ENCODE assay signal across 8 mouse cellular contexts in genomic region chr11:5099576-5100183, GRCm38 (mm10). TPM values are rescaled to one million over a fixed set of nuclear protein-coding genes. Genes with fewer than 3 reads are reported as not detected.
DNase-seq lines count a peak whose midpoint lies in the region; ATAC-seq and TF ChIP-seq lines count a peak whose summit lies in the region.

No protein-coding gene starts in this region.

- ATAC-seq in erythroblast, adult 5-6 weeks (replicated peaks; ENCODE audit: low FRiP score, poor library complexity, severe bottlenecking): peak; percentile 73
- ATAC-seq in heart, embryonic 12.5 days (ENCODE audit: insufficient number of reproducible peaks, low FRiP score): peak; percentile 79
- ATAC-seq in kidney, postnatal 0 days (replicated peaks; ENCODE audit: low FRiP score, low read depth): peak; percentile 61
- ATAC-seq in monocyte, adult 5-6 weeks (replicated peaks; ENCODE audit: insufficient number of reproducible peaks, low FRiP score, low TSS enrichment, poor library complexity, severe bottlenecking): peak; percentile 62

- peak overlapping the region; percentile 99 for H3K9ac ChIP-seq in heart, embryonic 12.5 days
- H3K9ac ChIP-seq in kidney, postnatal 0 days (ENCODE audit: low read depth, low read length): peak overlapping the region; percentile 97
- peak overlapping the region; percentile 57 for H3K9ac ChIP-seq in liver, adult 2 months (ENCODE audit: low read depth, low read length)

- H3K79me2 ChIP-seq in liver, adult 2 months (ENCODE audit: control insufficient read depth, insufficient read depth, low read length): peaks cover 24% of the 10 kb centered on the region; the same call in 1 of the 2 replicates

- H3K4me3 ChIP-seq in bone marrow macrophage, adult 2 months (ENCODE audit: insufficient read depth, low read length): peak overlapping the region; percentile 78
- H3K4me3 ChIP-seq in heart, embryonic 12.5 days: peak overlapping the region; percentile 94
- H3K4me3 ChIP-seq in kidney, postnatal 0 days (replicated peaks; ENCODE audit: low read depth, low read length): peak overlapping the region; percentile 98
- H3K4me3 ChIP-seq in liver, adult 2 months (ENCODE audit: insufficient read depth, low read depth, low read length): peak overlapping the region; percentile 96

- H3K4me2 ChIP-seq in heart, embryonic 12.5 days: peak overlapping the region; percentile 70
- peak overlapping the region; percentile 76 for H3K4me2 ChIP-seq in kidney, postnatal 0 days (ENCODE audit: low read length)

- no peaks in the 10 kb centered on the region for H3K27me3 ChIP-seq in heart, embryonic 12.5 days (replicated peaks)
- H3K27me3 ChIP-seq in kidney, postnatal 0 days (ENCODE audit: insufficient read depth, low read length): no peaks in the 10 kb centered on the region
- H3K27me3 ChIP-seq in liver, adult 2 months (ENCODE audit: control insufficient read depth, insufficient read depth, low read length): no peaks in the 10 kb centered on the region

- no peaks in the 10 kb centered on the region for H3K9me3 ChIP-seq in heart, embryonic 12.5 days (replicated peaks)
- H3K9me3 ChIP-seq in kidney, postnatal 0 days (replicated peaks; ENCODE audit: low read length): no peaks in the 10 kb centered on the region

- under 1% methylated on average over 31 of the region's 31 CpGs for WGBS in heart, embryonic 12.5 days
- 0% methylated on average over 31 of the region's 31 CpGs for WGBS in kidney, postnatal 0 days
- 0% methylated on average over 31 of the region's 31 CpGs for WGBS in liver, adult 2 months

- H3K36me3 ChIP-seq in heart, embryonic 12.5 days: peaks cover 17% of the 10 kb centered on the region
- H3K36me3 ChIP-seq in kidney, postnatal 0 days (ENCODE audit: insufficient read depth, low read length): no peaks in the 10 kb centered on the region
- H3K36me3 ChIP-seq in liver, adult 2 months (ENCODE audit: control insufficient read depth, insufficient read depth, low read length): no peaks in the 10 kb centered on the region; the same call in 1 of the 2 replicates

- peaks cover 23% of the 10 kb centered on the region for H3K4me1 ChIP-seq in bone marrow macrophage, adult 2 months (ENCODE audit: control insufficient read depth, insufficient read depth, low read length)
- H3K4me1 ChIP-seq in heart, embryonic 12.5 days (replicated peaks): peaks cover 29% of the 10 kb centered on the region
- peaks cover 13% of the 10 kb centered on the region; the same call in 1 of the 2 replicates for H3K4me1 ChIP-seq in kidney, postnatal 0 days (replicated peaks; ENCODE audit: insufficient read depth, low read length)
- H3K4me1 ChIP-seq in liver, adult 2 months (ENCODE audit: control insufficient read depth, insufficient read depth, low read length): peaks cover 16% of the 10 kb centered on the region

- H3K27ac ChIP-seq in bone marrow macrophage, adult 2 months (ENCODE audit: insufficient read depth, low read depth, low read length): peak overlapping the region; percentile 91
- H3K27ac ChIP-seq in heart, embryonic 12.5 days (ENCODE audit: poor library complexity, severe bottlenecking): peak overlapping the region; percentile 92
- peak overlapping the region; percentile 95 for H3K27ac ChIP-seq in kidney, postnatal 0 days
- peak overlapping the region; percentile 99 for H3K27ac ChIP-seq in liver, adult 2 months (replicated peaks; ENCODE audit: insufficient read depth, low read depth, low read length)

- DNase-seq in B cell, adult 2 months: peak; percentile 73 to 74
- peak; percentile 95 for DNase-seq in kidney, postnatal 0 days (ENCODE audit: low spot score)
- DNase-seq in liver, adult 2 months (ENCODE audit: extremely low read depth, low read depth, low spot score): peak; percentile 82
- DNase-seq in spleen, postnatal 36 days (ENCODE audit: low spot score in 2 of 2): peak; percentile 74 to 84

- TF ChIP-seq CTCF in bone marrow macrophage, adult 2 months (IDR thresholded peaks at IDR 0.05; ENCODE audit: low read depth, low read length): no peak
- no peak for TF ChIP-seq CTCF in kidney, postnatal 0 days (IDR thresholded peaks at IDR 0.05; ENCODE audit: low read depth)
- TF ChIP-seq CTCF in liver, adult 2 months (IDR thresholded peaks at IDR 0.05; ENCODE audit: low read depth, low read length): no peak

- TF ChIP-seq POLR2A in bone marrow macrophage, adult 2 months (IDR thresholded peaks at IDR 0.05; ENCODE audit: borderline replicate concordance, low read depth, low read length): no peak
- peak; percentile 47; the same call in 1 of the 2 replicates for TF ChIP-seq POLR2A in liver, adult 2 months (IDR thresholded peaks at IDR 0.05; ENCODE audit: extremely low read depth, insufficient read depth, low read length)

RNA-seq across cellular contexts. Expression of gene Ewsr1, which starts 0.6 kb away (rescaled TPM):
- 433 and 488 TPM in 2 replicates for polyA plus RNA-seq in bone marrow macrophage, adult 2 months (2012; ENCODE audit: insufficient read depth, insufficient read length, missing spikeins)
- 139 and 186 TPM in 2 replicates for total RNA-seq in erythroblast, adult 5-6 weeks (2015; ENCODE audit: low replicate concordance)
- total RNA-seq in erythroblast, adult 5-6 weeks (2017; ENCODE audit: low replicate concordance): 453 and 581 TPM in 2 replicates
- 475 and 499 TPM in 2 replicates for polyA plus RNA-seq in heart, embryonic 12.5 days (2016; fragmentation: Nextera tagmentation; extraction: Ambion mirVana)
- 477 and 504 TPM in 2 replicates for polyA plus RNA-seq in kidney, postnatal 0 days (2015; fragmentation: Nextera tagmentation; extraction: Ambion mirVana)
- total RNA-seq in liver, adult 2 months (2014; rRNA removed): 88.6 and 89.8 TPM in 2 replicates
- polyA plus RNA-seq in liver, adult 2 months (2012; rRNA removed): 95.1 and 112 TPM in 2 replicates
- total RNA-seq in monocyte, adult 5-6 weeks (2017): 492 to 570 TPM (median 517 TPM) in 3 replicates

RNA-seq across cellular contexts. Expression of gene Rhbdd3, which starts 1.0 kb away (rescaled TPM):
- polyA plus RNA-seq in bone marrow macrophage, adult 2 months (2012; ENCODE audit: insufficient read depth, insufficient read length, missing spikeins): 15.0 and 20.6 TPM in 2 replicates
- 5.6 and 9.2 TPM in 2 replicates for total RNA-seq in erythroblast, adult 5-6 weeks (2015; ENCODE audit: low replicate concordance)
- total RNA-seq in erythroblast, adult 5-6 weeks (2017; ENCODE audit: low replicate concordance): 4.5 and 10.9 TPM in 2 replicates
- polyA plus RNA-seq in heart, embryonic 12.5 days (2016; fragmentation: Nextera tagmentation; extraction: Ambion mirVana): 26.5 and 28.4 TPM in 2 replicates
- 26.8 and 28.3 TPM in 2 replicates for polyA plus RNA-seq in kidney, postnatal 0 days (2015; fragmentation: Nextera tagmentation; extraction: Ambion mirVana)
- 8.6 and 13.8 TPM in 2 replicates for total RNA-seq in liver, adult 2 months (2014; rRNA removed)
- 26.5 and 30.8 TPM in 2 replicates for polyA plus RNA-seq in liver, adult 2 months (2012; rRNA removed)
- 1.6 to 13.7 TPM (median 9.1 TPM) in 3 replicates for total RNA-seq in monocyte, adult 5-6 weeks (2017)

RNA-seq across cellular contexts. Expression of gene Gas2l1, which starts 34.6 kb away (rescaled TPM):
- polyA plus RNA-seq in bone marrow macrophage, adult 2 months (2012; ENCODE audit: insufficient read depth, insufficient read length, missing spikeins): 42.0 and 44.9 TPM in 2 replicates
- total RNA-seq in erythroblast, adult 5-6 weeks (2015; ENCODE audit: low replicate concordance): 0.58 TPM in 1 of 2 replicates, not detected in the other
- 0.34 and 0.56 TPM in 2 replicates for total RNA-seq in erythroblast, adult 5-6 weeks (2017; ENCODE audit: low replicate concordance)
- 31.6 and 35.8 TPM in 2 replicates for polyA plus RNA-seq in heart, embryonic 12.5 days (2016; fragmentation: Nextera tagmentation; extraction: Ambion mirVana)
- 27.2 and 30.3 TPM in 2 replicates for polyA plus RNA-seq in kidney, postnatal 0 days (2015; fragmentation: Nextera tagmentation; extraction: Ambion mirVana)
- 3.1 and 7.3 TPM in 2 replicates for total RNA-seq in liver, adult 2 months (2014; rRNA removed)
- polyA plus RNA-seq in liver, adult 2 months (2012; rRNA removed): 25.4 and 25.8 TPM in 2 replicates
- 1.2 to 13.9 TPM (median 3.2 TPM) in 3 replicates for total RNA-seq in monocyte, adult 5-6 weeks (2017)

RNA-seq across cellular contexts. Expression of gene Rasl10a, which starts 41.8 kb away (rescaled TPM):
- not detected in 2 replicates for polyA plus RNA-seq in bone marrow macrophage, adult 2 months (2012; ENCODE audit: insufficient read depth, insufficient read length, missing spikeins)
- not detected in 2 replicates for total RNA-seq in erythroblast, adult 5-6 weeks (2015; ENCODE audit: low replicate concordance)
- total RNA-seq in erythroblast, adult 5-6 weeks (2017; ENCODE audit: low replicate concordance): not detected in 2 replicates
- 0.70 and 1.0 TPM in 2 replicates for polyA plus RNA-seq in heart, embryonic 12.5 days (2016; fragmentation: Nextera tagmentation; extraction: Ambion mirVana)
- 1.9 and 2.7 TPM in 2 replicates for polyA plus RNA-seq in kidney, postnatal 0 days (2015; fragmentation: Nextera tagmentation; extraction: Ambion mirVana)
- total RNA-seq in liver, adult 2 months (2014; rRNA removed): not detected in 2 replicates
- polyA plus RNA-seq in liver, adult 2 months (2012; rRNA removed): 0.26 TPM in 1 of 2 replicates, not detected in the other
- 0.58 TPM in 1 of 3 replicates, not detected in the others for total RNA-seq in monocyte, adult 5-6 weeks (2017)

RNA-seq across cellular contexts. Expression of gene Emid1, which starts 52.4 kb away (rescaled TPM):
- not detected in 2 replicates for polyA plus RNA-seq in bone marrow macrophage, adult 2 months (2012; ENCODE audit: insufficient read depth, insufficient read length, missing spikeins)
- total RNA-seq in erythroblast, adult 5-6 weeks (2015; ENCODE audit: low replicate concordance): 1.0 TPM in 1 of 2 replicates, not detected in the other
- 0.26 and 0.42 TPM in 2 replicates for total RNA-seq in erythroblast, adult 5-6 weeks (2017; ENCODE audit: low replicate concordance)
- 9.0 and 10.0 TPM in 2 replicates for polyA plus RNA-seq in heart, embryonic 12.5 days (2016; fragmentation: Nextera tagmentation; extraction: Ambion mirVana)
- polyA plus RNA-seq in kidney, postnatal 0 days (2015; fragmentation: Nextera tagmentation; extraction: Ambion mirVana): 174 and 180 TPM in 2 replicates
- total RNA-seq in liver, adult 2 months (2014; rRNA removed): 0.20 and 0.28 TPM in 2 replicates
- 0.65 and 0.77 TPM in 2 replicates for polyA plus RNA-seq in liver, adult 2 months (2012; rRNA removed)
- 7.4 to 24.4 TPM (median 10.2 TPM) in 3 replicates for total RNA-seq in monocyte, adult 5-6 weeks (2017)

Comparison
In these comparisons a context has a peak if more than half of its experiments do, and no peak if none do; other contexts are left out.
1. Peak in every context shown above with its lines: DNase-seq, ATAC-seq, H3K4me3 ChIP-seq and H3K27ac ChIP-seq.